Mouse (Mus musculus): ENCODE results near the gene Arfgef2. TPM values are rescaled to one million over a fixed set of nuclear protein-coding genes. Genes with fewer than 3 reads are reported as not detected.

Gene Arfgef2
- polyA plus RNA-seq, 1 experiment from 2014 or later, result 4.1 TPM

DNA sequence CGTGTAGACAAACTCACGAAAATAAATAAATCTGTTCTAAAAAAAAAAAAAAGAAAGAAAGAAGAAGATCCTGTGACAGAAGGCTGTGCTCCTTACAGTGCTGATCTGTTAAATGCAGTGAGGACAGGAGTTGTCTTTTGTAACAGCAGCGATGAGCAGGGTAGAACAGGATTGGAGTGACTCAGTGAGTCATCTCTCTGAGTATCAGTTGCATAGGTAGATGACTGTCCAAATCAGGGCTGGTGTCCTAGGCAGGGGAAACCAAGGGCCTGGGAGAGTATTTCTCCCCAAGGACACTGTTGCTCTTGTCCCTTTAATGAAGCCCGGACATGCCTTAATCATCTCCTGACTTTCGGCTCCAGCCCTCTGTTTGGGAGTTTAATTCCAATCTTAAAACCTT, 4.1 kb downstream of the Arfgef2 start:
- Histone ChIP-seq H3K9me3 (replicated peaks) (no peaks in the 10 kb centered on the region), H3K27me3 (replicated peaks) (no peaks in the 10 kb centered on the region), H3K27ac (replicated peaks) (no peak overlapping the region), H3K36me3 (no peaks in the 10 kb centered on the region), H3K9ac (replicated peaks) (no peak overlapping the region), H3K4me2 (no peak overlapping the region), H3K4me1 (peaks cover 14% of the 10 kb centered on the region), H3K4me3 (replicated peaks) (no peak overlapping the region)
- WGBS, result 86% methylated on average over 5 of the region's 5 CpGs
- ATAC-seq (ENCODE audit: low FRiP score), result no peak

DNA sequence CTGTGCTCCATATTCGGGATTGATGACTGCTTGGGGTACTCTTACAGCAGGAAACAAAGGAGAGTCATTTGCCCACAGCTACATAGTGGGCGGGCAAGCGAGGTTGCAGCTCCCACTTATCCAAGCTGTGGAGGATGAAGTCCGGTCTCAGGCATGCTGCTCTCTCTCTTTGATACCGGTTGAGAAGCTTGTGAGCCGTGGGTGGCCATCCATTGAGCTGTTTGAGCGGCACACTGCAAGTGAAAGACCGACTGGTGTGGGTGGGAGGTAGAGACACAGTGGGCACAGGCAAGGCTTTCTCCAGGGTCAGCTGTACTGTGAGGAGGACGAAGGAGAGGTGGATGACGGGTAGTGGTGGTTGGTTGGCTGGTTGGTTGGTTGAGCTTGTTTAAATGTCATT, 5.4 kb downstream of the Arfgef2 start:
- Histone ChIP-seq H3K4me3 (replicated peaks) (no peak overlapping the region), H3K36me3 (no peaks in the 10 kb centered on the region), H3K4me2 (no peak overlapping the region), H3K27ac (replicated peaks) (no peak overlapping the region), H3K9me3 (replicated peaks) (no peaks in the 10 kb centered on the region), H3K9ac (replicated peaks) (no peak overlapping the region), H3K4me1 (peaks cover 13% of the 10 kb centered on the region), H3K27me3 (replicated peaks) (no peaks in the 10 kb centered on the region)
- no peak for ATAC-seq (ENCODE audit: low FRiP score)
- WGBS, result 81% methylated on average over 10 of the region's 10 CpGs

DNA sequence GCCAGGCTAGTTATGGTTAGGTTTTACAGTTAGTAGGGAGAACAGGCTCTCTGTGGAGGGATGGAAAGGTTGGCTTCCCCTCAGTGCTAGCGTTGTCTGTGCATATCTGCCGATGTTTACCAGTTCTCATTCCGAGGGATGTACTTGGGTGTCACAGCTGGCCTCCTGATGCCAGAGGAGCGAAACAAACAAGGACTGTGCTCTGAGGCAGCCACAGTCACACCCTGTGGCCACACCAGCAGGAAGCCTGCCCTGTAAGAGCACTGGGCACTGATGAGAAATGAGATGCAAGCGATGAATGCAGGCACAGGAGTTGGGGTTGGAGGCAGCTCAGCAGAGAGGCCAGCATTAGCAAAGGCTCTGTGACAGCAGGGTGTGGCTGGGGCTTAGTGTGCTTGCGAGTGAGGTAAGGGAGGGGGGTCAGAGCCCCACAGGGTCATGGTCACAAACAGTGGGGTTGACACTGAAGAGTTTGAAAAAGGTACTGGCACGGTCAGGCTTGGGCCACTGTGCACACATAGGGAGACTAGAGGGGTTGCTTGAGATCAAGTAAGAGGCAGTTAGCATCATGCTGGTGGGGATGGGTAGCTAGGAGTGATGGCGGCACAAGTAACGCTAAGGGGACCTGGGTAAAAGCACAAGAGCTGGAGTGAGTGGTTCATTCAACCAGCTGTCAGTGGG, 13.2 kb downstream of the Arfgef2 start:
- no peak overlapping the region for H3K27ac ChIP-seq (replicated peaks)
- no peak overlapping the region for H3K9ac ChIP-seq (replicated peaks)
- 0 out of 2 replicates have a peak, but pooled peaks cover 12% of the 10 kb centered on the region for H3K4me1 ChIP-seq
- H3K4me3 ChIP-seq (replicated peaks), result no peak overlapping the region
- H3K4me2 ChIP-seq, result no peak overlapping the region
- no peaks in the 10 kb centered on the region for H3K36me3 ChIP-seq
- WGBS, result 90% methylated on average over 9 of the region's 9 CpGs
- H3K9me3 ChIP-seq (replicated peaks), result no peaks in the 10 kb centered on the region
- ATAC-seq (ENCODE audit: low FRiP score), result no peak
- H3K27me3 ChIP-seq (replicated peaks), result no peaks in the 10 kb centered on the region

DNA sequence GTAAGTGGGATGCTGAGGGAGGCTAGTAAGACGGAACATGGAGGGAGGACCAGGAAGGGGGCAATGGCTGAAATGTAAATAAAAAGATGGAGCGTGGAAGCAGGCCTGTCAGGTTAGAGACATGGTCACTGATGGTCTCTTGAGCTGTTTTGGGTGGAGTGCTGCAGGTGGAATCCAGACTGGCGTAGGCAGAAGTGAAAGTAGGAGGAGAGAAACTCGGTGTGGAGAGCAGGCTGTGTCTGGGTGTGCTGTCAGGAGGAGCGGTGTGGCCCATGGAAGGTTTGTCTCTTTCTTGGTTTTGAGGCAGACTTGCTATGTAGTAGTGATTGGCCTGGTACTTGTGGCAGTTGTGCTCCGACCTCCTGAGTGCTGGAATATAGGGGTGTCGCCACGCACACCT, 14.5 kb downstream of the Arfgef2 start:
- Histone ChIP-seq H3K27ac (replicated peaks) (no peak overlapping the region), H3K4me3 (replicated peaks) (no peak overlapping the region)
- WGBS, result 93% methylated on average over 8 of the region's 8 CpGs

DNA sequence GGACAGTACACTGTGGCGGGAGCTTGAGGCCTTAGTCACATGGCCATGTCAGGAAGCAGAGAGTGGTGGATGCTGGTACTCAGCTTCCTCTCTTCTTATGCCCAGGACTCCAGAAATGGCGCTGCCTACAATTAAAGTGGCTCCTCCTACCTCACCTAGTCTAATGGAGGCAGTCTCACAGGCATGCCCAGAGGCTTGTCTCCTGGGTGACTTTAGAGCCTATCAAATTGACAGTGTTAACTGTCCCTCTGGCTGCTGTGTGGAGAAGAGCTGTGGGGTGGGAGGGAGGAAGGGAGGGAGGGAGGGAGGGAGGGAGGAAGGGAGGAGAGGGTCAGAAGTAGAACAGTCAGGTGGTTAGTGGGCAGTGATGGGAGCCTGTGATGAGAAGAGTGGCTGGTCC, 15.5 kb downstream of the Arfgef2 start:
- Histone ChIP-seq H3K36me3 (no peaks in the 10 kb centered on the region), H3K9ac (replicated peaks) (no peak overlapping the region), H3K4me3 (replicated peaks) (no peak overlapping the region), H3K4me1 (0 out of 2 replicates have a peak, but pooled peaks cover 12% of the 10 kb centered on the region), H3K4me2 (no peak overlapping the region), H3K27me3 (replicated peaks) (no peaks in the 10 kb centered on the region), H3K27ac (replicated peaks) (no peak overlapping the region), H3K9me3 (replicated peaks) (no peaks in the 10 kb centered on the region)
- WGBS, result 46% methylated on average over 2 of the region's 2 CpGs
- ATAC-seq (ENCODE audit: low FRiP score), result no peak; the same call in 1 of the 2 replicates

More for the DNA sequence above, 14.5 kb downstream of the Arfgef2 start:
- no peaks in the 10 kb centered on the region for H3K9me3 ChIP-seq (replicated peaks)
- ATAC-seq (ENCODE audit: low FRiP score), result no peak
- no peak overlapping the region for H3K9ac ChIP-seq (replicated peaks)
- no peak overlapping the region for H3K4me2 ChIP-seq
- H3K4me1 ChIP-seq, result 0 out of 2 replicates have a peak, but pooled peaks cover 12% of the 10 kb centered on the region
- no peaks in the 10 kb centered on the region for H3K27me3 ChIP-seq (replicated peaks)
- H3K36me3 ChIP-seq, result no peaks in the 10 kb centered on the region

DNA sequence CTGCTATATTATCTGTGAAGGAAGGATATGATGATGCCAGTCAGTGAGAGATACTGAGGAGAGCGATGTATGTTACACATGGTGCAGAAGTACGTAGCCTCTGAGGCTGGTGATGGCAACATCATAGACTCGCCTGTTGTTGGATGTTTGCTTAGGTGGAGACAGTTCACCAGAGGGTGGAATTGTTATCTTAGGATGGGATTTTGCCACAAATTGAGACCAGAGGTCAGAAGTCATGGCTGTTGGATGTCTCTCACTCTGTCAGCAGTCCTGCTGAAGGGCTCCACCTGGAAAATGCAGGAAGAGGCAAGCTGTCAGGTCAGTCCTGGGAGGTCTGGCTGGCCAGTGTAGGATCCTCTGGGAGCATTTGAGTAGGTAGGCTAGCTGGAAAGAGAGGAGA, 16.0 kb downstream of the Arfgef2 start:
- no peak overlapping the region for H3K4me3 ChIP-seq (replicated peaks)
- H3K27me3 ChIP-seq (replicated peaks), result no peaks in the 10 kb centered on the region
- no peak overlapping the region for H3K4me2 ChIP-seq
- no peak overlapping the region for H3K9ac ChIP-seq (replicated peaks)
- no peak overlapping the region for H3K27ac ChIP-seq (replicated peaks)
- H3K36me3 ChIP-seq, result no peaks in the 10 kb centered on the region
- H3K4me1 ChIP-seq, result 0 out of 2 replicates have a peak, but pooled peaks cover 12% of the 10 kb centered on the region
- 96% methylated on average over 3 of the region's 3 CpGs for WGBS
- no peak for ATAC-seq (ENCODE audit: low FRiP score)
- no peaks in the 10 kb centered on the region for H3K9me3 ChIP-seq (replicated peaks)

DNA sequence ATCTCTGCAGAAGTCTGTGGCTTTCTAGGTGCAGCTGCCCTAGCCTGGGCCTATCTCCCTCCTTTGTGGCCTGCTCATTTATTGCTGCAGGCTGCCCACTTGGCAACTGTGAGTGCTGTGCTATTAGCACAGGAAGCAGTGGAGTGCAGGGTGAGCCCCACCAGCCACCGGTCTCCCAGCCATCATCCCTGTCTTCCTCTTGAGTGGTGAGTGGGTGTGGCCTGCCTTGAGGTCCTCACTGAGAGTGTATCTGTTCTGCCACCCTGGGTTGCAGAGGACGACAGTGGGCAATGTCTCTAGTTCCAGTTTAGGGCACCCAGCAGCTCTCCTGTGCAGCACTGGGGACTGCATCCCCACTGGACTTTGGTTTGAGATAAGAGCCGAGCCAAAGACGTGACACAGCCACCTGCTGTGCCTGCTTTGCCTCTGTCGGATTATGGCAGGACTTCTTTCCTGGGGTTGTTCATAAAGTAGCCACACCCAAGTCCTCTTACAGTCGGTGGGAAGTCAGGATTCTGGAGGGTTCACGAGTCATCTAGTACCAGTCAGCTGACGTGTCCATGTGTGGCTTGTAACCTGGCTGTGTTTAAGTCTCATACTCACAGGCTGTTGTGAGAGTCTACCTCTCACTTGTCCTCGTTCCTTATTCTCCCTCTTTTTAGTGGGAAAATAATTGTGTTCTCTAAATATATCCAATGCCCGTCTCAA, 16.9 kb downstream of the Arfgef2 start:
- no peak overlapping the region for H3K4me2 ChIP-seq
- no peaks in the 10 kb centered on the region for H3K27me3 ChIP-seq (replicated peaks)
- no peak overlapping the region for H3K4me3 ChIP-seq (replicated peaks)
- H3K4me1 ChIP-seq, result 0 out of 2 replicates have a peak, but pooled peaks cover 12% of the 10 kb centered on the region
- H3K27ac ChIP-seq (replicated peaks), result 0 out of 2 replicates have a peak overlapping the region, but pooled peaks have one; percentile 13
- H3K9me3 ChIP-seq (replicated peaks), result no peaks in the 10 kb centered on the region
- H3K36me3 ChIP-seq, result no peaks in the 10 kb centered on the region
- no peak for ATAC-seq (ENCODE audit: low FRiP score)
- no peak overlapping the region for H3K9ac ChIP-seq (replicated peaks)
- 69% methylated on average over 10 of the region's 10 CpGs for WGBS

DNA sequence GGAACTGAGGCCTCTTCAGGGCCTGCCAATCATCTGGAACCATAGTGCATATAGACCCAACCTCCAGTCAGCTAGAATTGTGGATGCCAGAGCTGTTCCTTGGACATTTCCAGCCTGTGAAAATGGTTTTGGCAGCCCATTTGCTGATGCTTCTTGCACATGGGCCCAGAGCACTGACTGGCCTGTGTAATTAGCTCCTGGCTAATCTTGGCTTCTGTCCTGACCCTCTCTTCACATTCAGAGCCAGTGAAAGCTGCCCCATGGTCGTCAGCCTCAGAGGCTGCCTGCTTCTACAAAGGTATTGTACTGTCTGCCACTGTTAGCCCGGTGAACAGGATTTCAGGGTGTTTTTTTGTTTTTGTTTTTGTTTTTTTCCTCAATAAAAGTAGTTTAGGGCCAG, 17.5 kb downstream of the Arfgef2 start:
- Histone ChIP-seq H3K27ac (replicated peaks) (peak overlapping the region; percentile 4; the same call in 1 of the 2 replicates), H3K4me1 (0 out of 2 replicates have a peak, but pooled peaks cover 12% of the 10 kb centered on the region), H3K9me3 (replicated peaks) (no peaks in the 10 kb centered on the region), H3K4me2 (no peak overlapping the region), H3K36me3 (peaks cover 5% of the 10 kb centered on the region; the same call in 1 of the 2 replicates), H3K4me3 (replicated peaks) (no peak overlapping the region), H3K27me3 (replicated peaks) (no peaks in the 10 kb centered on the region), H3K9ac (replicated peaks) (no peak overlapping the region)
- 50% methylated on average over 2 of the region's 2 CpGs for WGBS
- ATAC-seq (ENCODE audit: low FRiP score), result no peak

DNA sequence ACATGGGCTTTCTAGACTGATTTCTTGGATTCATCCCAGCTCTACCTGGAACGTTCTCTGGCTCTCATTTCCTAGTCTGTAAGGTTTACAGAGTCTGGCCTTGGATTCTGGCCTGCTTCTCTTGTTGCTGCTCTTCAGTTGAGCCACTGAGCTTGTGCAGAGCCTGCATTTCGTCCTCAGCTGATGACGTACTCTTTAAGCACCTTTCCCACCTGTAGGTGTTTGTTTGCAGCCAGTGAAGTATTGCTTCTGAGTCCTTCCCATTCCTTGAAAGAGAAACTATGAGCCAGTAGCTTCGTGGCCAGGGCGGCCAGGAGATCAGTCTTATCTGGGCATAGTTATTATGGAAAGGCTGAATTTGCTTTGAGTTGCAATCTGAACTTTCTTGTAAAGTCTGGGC, 19.0 kb downstream of the Arfgef2 start:
- no peaks in the 10 kb centered on the region for H3K9me3 ChIP-seq (replicated peaks)
- H3K27ac ChIP-seq (replicated peaks), result no peak overlapping the region
- 92% methylated on average over 5 of the region's 5 CpGs for WGBS
- peaks cover 15% of the 10 kb centered on the region; the same call in 1 of the 2 replicates for H3K36me3 ChIP-seq
- H3K4me3 ChIP-seq (replicated peaks), result no peak overlapping the region
- no peak overlapping the region for H3K4me2 ChIP-seq
- H3K9ac ChIP-seq (replicated peaks), result no peak overlapping the region
- ATAC-seq (ENCODE audit: low FRiP score), result no peak
- H3K4me1 ChIP-seq, result 0 out of 2 replicates have a peak, but pooled peaks cover 12% of the 10 kb centered on the region
- H3K27me3 ChIP-seq (replicated peaks), result no peaks in the 10 kb centered on the region

DNA sequence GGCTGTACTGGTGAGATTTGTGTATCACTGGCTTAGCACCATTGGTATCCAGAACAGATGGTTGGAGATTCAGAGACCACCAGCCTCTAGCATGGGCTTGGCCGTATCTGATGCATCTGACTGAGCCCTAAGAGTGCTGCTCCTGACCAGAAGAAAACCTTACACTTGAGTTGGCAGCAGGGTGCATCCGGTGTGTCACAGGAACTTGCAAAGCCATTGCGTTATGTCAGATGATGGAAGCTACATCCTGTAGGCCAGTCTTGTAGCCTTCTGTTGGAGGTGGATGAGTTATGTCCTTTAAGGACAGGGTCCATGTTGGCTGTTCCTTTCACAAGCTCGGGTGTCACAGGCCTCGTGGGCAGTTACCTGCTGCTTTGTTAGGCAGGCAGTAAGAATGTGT, 19.6 kb downstream of the Arfgef2 start:
- H3K36me3 ChIP-seq, result peaks cover 15% of the 10 kb centered on the region; the same call in 1 of the 2 replicates
- H3K27me3 ChIP-seq (replicated peaks), result no peaks in the 10 kb centered on the region
- no peak for ATAC-seq (ENCODE audit: low FRiP score)
- H3K4me2 ChIP-seq, result no peak overlapping the region
- WGBS, result 92% methylated on average over 5 of the region's 5 CpGs
- H3K27ac ChIP-seq (replicated peaks), result no peak overlapping the region
- no peak overlapping the region for H3K4me3 ChIP-seq (replicated peaks)
- H3K9ac ChIP-seq (replicated peaks), result no peak overlapping the region
- H3K4me1 ChIP-seq, result 0 out of 2 replicates have a peak, but pooled peaks cover 12% of the 10 kb centered on the region
- H3K9me3 ChIP-seq (replicated peaks), result no peaks in the 10 kb centered on the region

DNA sequence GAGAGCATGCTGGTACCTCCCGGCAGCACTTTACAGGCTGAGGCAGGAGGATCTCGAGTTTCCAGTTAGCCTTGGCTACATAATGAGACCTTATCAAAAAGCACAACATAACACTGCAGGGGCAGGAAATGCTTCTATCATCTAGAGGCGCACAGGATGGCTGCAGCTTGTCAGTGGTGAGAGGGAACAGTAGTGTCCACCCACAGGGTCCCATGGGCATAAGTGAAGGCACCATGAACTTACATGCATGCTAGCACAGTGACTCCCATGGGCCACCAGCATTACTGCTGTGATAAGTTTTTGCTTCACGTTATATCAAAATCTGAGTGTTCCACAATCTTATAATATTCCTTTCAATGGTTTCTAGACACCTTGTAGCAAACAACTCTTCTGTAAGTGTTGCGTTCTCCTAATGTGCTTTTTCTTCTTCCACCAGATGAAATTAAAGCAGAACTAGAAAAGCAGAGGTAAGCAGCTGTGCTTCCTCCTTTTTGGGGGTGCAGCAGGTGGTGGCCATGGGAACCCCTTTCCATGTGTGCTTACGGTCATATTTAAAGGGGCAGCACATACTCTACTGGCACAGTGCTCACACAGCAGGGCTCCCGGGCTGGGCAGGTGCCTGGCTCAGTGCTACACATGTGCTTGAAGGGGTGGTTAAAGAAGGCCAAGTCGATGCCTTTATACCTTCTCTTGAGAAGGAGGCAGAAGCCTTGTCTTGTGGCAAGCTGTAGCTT, 21.3 kb downstream of the Arfgef2 start:
- no peaks in the 10 kb centered on the region for H3K9me3 ChIP-seq (replicated peaks)
- H3K36me3 ChIP-seq, result peaks cover 15% of the 10 kb centered on the region; the same call in 1 of the 2 replicates
- no peak overlapping the region for H3K27ac ChIP-seq (replicated peaks)
- no peaks in the 10 kb centered on the region for H3K27me3 ChIP-seq (replicated peaks)
- 91% methylated on average over 8 of the region's 8 CpGs for WGBS
- 0 out of 2 replicates have a peak, but pooled peaks cover 7% of the 10 kb centered on the region for H3K4me1 ChIP-seq
- no peak for ATAC-seq (ENCODE audit: low FRiP score)
- no peak overlapping the region for H3K4me2 ChIP-seq
- H3K4me3 ChIP-seq (replicated peaks), result no peak overlapping the region
- H3K9ac ChIP-seq (replicated peaks), result no peak overlapping the region
